20 mouse cellular contexts compared by ENCODE assay signal in genomic region chr14:79869325-79869724, GRCm38 (mm10).
"Had no signal": no experiment of that assay in that cellular context is flagged by ENCODE, and none has a peak within 500 bp of the region (broad histone marks: within the 10 kb centered on the region; RNA-seq: fewer than 3 reads in every experiment).

No protein-coding gene starts in this region.

- DNase-seq: layer of hippocampus, postnatal 36 days; liver; midbrain, embryonic 14.5 days; retina, postnatal 1 day; right cerebral cortex, postnatal 25 days; spleen, adult 18-20 months; thymus, postnatal 25 days had no signal

- ATAC-seq: intestine, embryonic 15.5 days; liver, embryonic 12.5 days had no signal

- H3K27me3 ChIP-seq: hindbrain, embryonic 15.5 days; intestine, embryonic 15.5 days; liver, embryonic 12.5 days; liver, embryonic 15.5 days; lung, embryonic 15.5 days; megakaryocyte, embryonic 14.5 days; stomach, embryonic 15.5 days had no signal

- H3K27ac ChIP-seq: hindbrain, embryonic 15.5 days; intestine, embryonic 15.5 days; layer of hippocampus, adult 2 months; left cerebral cortex, adult 2 months; limb, embryonic 10.5 days; limb, embryonic 13.5 days; liver, embryonic 12.5 days; liver, embryonic 15.5 days; lung, embryonic 15.5 days; midbrain, embryonic 10.5 days; neural tube, embryonic 12.5 days; stomach, embryonic 15.5 days had no signal

- H3K9ac ChIP-seq: hindbrain, embryonic 15.5 days; intestine, embryonic 15.5 days; limb, embryonic 13.5 days; liver, embryonic 12.5 days; liver, embryonic 15.5 days; lung, embryonic 15.5 days; neural tube, embryonic 12.5 days; stomach, embryonic 15.5 days had no signal

- H3K36me3 ChIP-seq: hindbrain, embryonic 15.5 days; intestine, embryonic 15.5 days; limb, embryonic 10.5 days; limb, embryonic 13.5 days; liver, embryonic 12.5 days; liver, embryonic 15.5 days; lung, embryonic 15.5 days; midbrain, embryonic 10.5 days; neural tube, embryonic 12.5 days; stomach, embryonic 15.5 days had no signal

- H3K9me3 ChIP-seq: hindbrain, embryonic 15.5 days; intestine, embryonic 15.5 days; limb, embryonic 10.5 days; limb, embryonic 13.5 days; liver, embryonic 15.5 days; lung, embryonic 15.5 days; midbrain, embryonic 10.5 days; neural tube, embryonic 12.5 days; stomach, embryonic 15.5 days had no signal

- H3K4me1 ChIP-seq: intestine, embryonic 15.5 days; limb, embryonic 13.5 days; liver, embryonic 12.5 days; liver, embryonic 15.5 days; lung, embryonic 15.5 days; megakaryocyte, embryonic 14.5 days had no signal

- H3K4me2 ChIP-seq: hindbrain, embryonic 15.5 days; intestine, embryonic 15.5 days; limb, embryonic 13.5 days; liver, embryonic 12.5 days; liver, embryonic 15.5 days; lung, embryonic 15.5 days; neural tube, embryonic 12.5 days; stomach, embryonic 15.5 days had no signal

- H3K4me3 ChIP-seq: hindbrain, embryonic 15.5 days; intestine, embryonic 15.5 days; layer of hippocampus, adult 2 months; left cerebral cortex, adult 2 months; limb, embryonic 10.5 days; limb, embryonic 13.5 days; liver, embryonic 12.5 days; liver, embryonic 15.5 days; lung, embryonic 15.5 days; megakaryocyte, embryonic 14.5 days; midbrain, embryonic 10.5 days; neural tube, embryonic 12.5 days; stomach, embryonic 15.5 days had no signal
